Mouse (Mus musculus) thymus, postnatal 36 days (tissue): ENCODE results near the gene Lefty2.

Experiments
- DNase-seq, 2 experiments: peaks; one replicate each; pipeline ENCODE4 v3.0.0; 2022; ENCODE audit warnings: mixed read lengths in 2 of 2

The Lefty2 gene

GRCm38 (mm10) chr1:180901107-180901506, 8.2 kb downstream of the Lefty2 start:
- no peak for DNase-seq

GRCm38 (mm10) chr1:180902915-180903314, 10.0 kb downstream of the Lefty2 start:
- DNase-seq, result no peak

GRCm38 (mm10) chr1:180903666-180904038, 10.7 kb downstream of the Lefty2 start:
- DNase-seq, result no peak

GRCm38 (mm10) chr1:180904039-180904814, 11.3 kb downstream of the Lefty2 start, which contains the start of gene Pycr2:
TSS of gene Pycr2 (plus strand) at chr1:180904293.
- DNase-seq, result peak; percentile 92 to 94

GRCm38 (mm10) chr1:180904815-180905080, 11.8 kb downstream of the Lefty2 start:
- no peak for DNase-seq

GRCm38 (mm10) chr1:180905307-180905706, 12.4 kb downstream of the Lefty2 start:
- peak in 1 of 2 experiments; percentile 53 for DNase-seq

GRCm38 (mm10) chr1:180905876-180906275, 13.0 kb downstream of the Lefty2 start:
- no peak for DNase-seq

- DNase-seq, result peak; percentile 40 to 65
These were observed 13.7 kb downstream of the Lefty2 start for GRCm38 (mm10) chr1:180906461-180907147.

- no peak for DNase-seq
These were observed 18.2 kb downstream of the Lefty2 start for GRCm38 (mm10) chr1:180911138-180911537.

GRCm38 (mm10) chr1:180911653-180912287, 18.9 kb downstream of the Lefty2 start:
- DNase-seq, result peak; percentile 39 to 55

- DNase-seq, result peak; percentile 29 to 41
These were observed 19.9 kb downstream of the Lefty2 start for GRCm38 (mm10) chr1:180912792-180913191.

- DNase-seq, result no peak
These were observed 20.9 kb downstream of the Lefty2 start for GRCm38 (mm10) chr1:180913797-180914196.

GRCm38 (mm10) chr1:180916425-180916824, 23.5 kb downstream of the Lefty2 start:
- no peak for DNase-seq

GRCm38 (mm10) chr1:180917053-180917452, 24.1 kb downstream of the Lefty2 start:
- no peak for DNase-seq

- DNase-seq, result no peak
These were observed 26.8 kb downstream of the Lefty2 start for GRCm38 (mm10) chr1:180919686-180920085.

- peak in 1 of 2 experiments; percentile 51 for DNase-seq
These were observed 29.6 kb downstream of the Lefty2 start for GRCm38 (mm10) chr1:180922273-180923048.

- no peak for DNase-seq
These were observed 31.8 kb downstream of the Lefty2 start for GRCm38 (mm10) chr1:180924737-180925136.

- DNase-seq, result no peak
These were observed 33.4 kb downstream of the Lefty2 start for GRCm38 (mm10) chr1:180926286-180926685.

GRCm38 (mm10) chr1:180929599-180929998, 36.7 kb downstream of the Lefty2 start:
- no peak for DNase-seq

GRCm38 (mm10) chr1:180931106-180931505, 38.2 kb downstream of the Lefty2 start:
- no peak for DNase-seq

GRCm38 (mm10) chr1:180933659-180934058, 40.8 kb downstream of the Lefty2 start:
- no peak for DNase-seq

GRCm38 (mm10) chr1:180934467-180935419, 41.8 kb downstream of the Lefty2 start, which contains the start of gene Lefty1:
TSS of gene Lefty1 (plus strand) at chr1:180935022.
- no peak for DNase-seq
